Mouse (Mus musculus) CH12.LX (cell line): ENCODE data around the gene Stard7. TPM values are rescaled to one million over a fixed set of nuclear protein-coding genes. Genes with fewer than 3 reads are reported as not detected.
A peak's percentile ranks its signal among the peaks of the same experiment; 100 is the strongest.

Experiments
- DNase-seq: peaks from one replicate; pipeline ENCODE4 v3.0.0-alpha.2; 2013; ENCODE audit errors: extremely low read depth
- H3K27ac ChIP-seq: 2 replicates; pipeline ENCODE4 v1.5.1; 2012; ENCODE audit warnings: low read depth, mild to moderate bottlenecking, control low read depth, moderate library complexity; ENCODE audit not compliant: insufficient read depth
- H3K27me3 ChIP-seq: replicated peaks from 2 replicates; pipeline ENCODE3; 2012; ENCODE audit warnings: inconsistent platforms
- H3K36me3 ChIP-seq, 2 experiments: replicated peaks in 1 of 2; 2 replicates each; pipeline versions ENCODE3 to v1.6.1; 2012; ENCODE audit warnings: inconsistent platforms in 1 of 2, low read length in 1 of 2, mild to moderate bottlenecking in 1 of 2, mixed read lengths in 1 of 2, moderate library complexity in 1 of 2; ENCODE audit not compliant: control insufficient read depth in 1 of 2, insufficient read depth in 1 of 2
- H3K4me1 ChIP-seq, 2 experiments: 2 replicates each; pipeline ENCODE4 v1.6.1; 2012; ENCODE audit warnings: inconsistent platforms in 1 of 2, moderate library complexity in 1 of 2; ENCODE audit not compliant: insufficient read depth in 2 of 2, control insufficient read depth in 1 of 2
- H3K4me2 ChIP-seq: 2 replicates; pipeline ENCODE4 v1.6.1; 2012; ENCODE audit warnings: low read depth, mild to moderate bottlenecking, control low read depth; ENCODE audit not compliant: poor library complexity, insufficient read depth, severe bottlenecking
- H3K4me3 ChIP-seq, 3 experiments: fragments of 150-350 bp in 1 of 3; sonication (generic) in 1 of 3; replicated peaks in 1 of 3; 2 replicates each; pipeline versions ENCODE3 to v1.5.1; 2011 to 2012; ENCODE audit warnings: low read depth in 2 of 3, low read length in 2 of 3, mild to moderate bottlenecking in 2 of 3, moderate library complexity in 2 of 3, control low read depth in 1 of 3, improper control_type of control experiment in 1 of 3, inconsistent platforms in 1 of 3, mixed read lengths in 1 of 3; ENCODE audit not compliant: poor library complexity in 1 of 3
- H3K79me2 ChIP-seq: replicated peaks from 2 replicates; pipeline ENCODE4 v1.6.1; 2012; ENCODE audit warnings: mild to moderate bottlenecking, moderate library complexity; ENCODE audit not compliant: control insufficient read depth, poor library complexity, insufficient read depth, severe bottlenecking; ENCODE audit errors: extremely low read depth
- H3K9ac ChIP-seq: 2 replicates; pipeline ENCODE4 v1.6.1; 2012; ENCODE audit warnings: low read depth, mild to moderate bottlenecking, control low read depth, moderate library complexity; ENCODE audit not compliant: insufficient read depth
- H3K9me3 ChIP-seq: replicated peaks from 2 replicates; pipeline ENCODE3; 2012; ENCODE audit warnings: low read length, inconsistent platforms, mixed read lengths
- CHD1 ChIP-seq: IDR thresholded peaks from 2 replicates; pipeline ENCODE4 v1.6.1; 2012; ENCODE audit warnings: low read depth, low read length, improper control_type of control experiment, inconsistent platforms
- CTCF ChIP-seq, 2 experiments: IDR thresholded peaks in 1 of 2; conservative IDR thresholded peaks in 1 of 2; 2 replicates each; pipeline ENCODE4 v1.5.1; 2011 to 2012; ENCODE audit warnings: low read depth in 2 of 2, low read length in 2 of 2, improper control_type of control experiment in 1 of 2, inconsistent platforms in 1 of 2, mild to moderate bottlenecking in 1 of 2, moderate library complexity in 1 of 2
- ELF1 ChIP-seq: IDR thresholded peaks from 2 replicates; pipeline ENCODE4 v1.6.1; 2014; ENCODE audit warnings: low read depth, mild to moderate bottlenecking, inconsistent platforms, low read length, improper control_type of control experiment
- HCFC1 ChIP-seq: IDR thresholded peaks from 2 replicates; pipeline ENCODE4 v1.6.1; 2012; ENCODE audit warnings: low read depth, mild to moderate bottlenecking, inconsistent platforms, low read length, improper control_type of control experiment
- JUN ChIP-seq: IDR thresholded peaks from 2 replicates; pipeline ENCODE4 v1.6.1; 2011; ENCODE audit warnings: low read depth, mild to moderate bottlenecking, low read length, improper control_type of control experiment, moderate library complexity; ENCODE audit not compliant: insufficient read depth
- JUND ChIP-seq: conservative IDR thresholded peaks from 2 replicates; pipeline ENCODE4 v1.6.1; 2011; ENCODE audit warnings: low read depth, low read length, improper control_type of control experiment
- MAFK ChIP-seq: IDR thresholded peaks from 2 replicates; pipeline ENCODE4 v1.6.1; 2011; ENCODE audit warnings: low read length, improper control_type of control experiment; ENCODE audit not compliant: insufficient replicate concordance
- MAZ ChIP-seq: IDR thresholded peaks from 2 replicates; pipeline ENCODE4 v1.6.1; 2012; ENCODE audit warnings: low read depth, mild to moderate bottlenecking, inconsistent platforms, low read length, improper control_type of control experiment, moderate library complexity
- MEF2A ChIP-seq: IDR thresholded peaks from 2 replicates; pipeline ENCODE4 v1.6.1; 2014; ENCODE audit warnings: low read depth, mild to moderate bottlenecking, inconsistent platforms, low read length, improper control_type of control experiment, borderline replicate concordance
- MYC ChIP-seq: IDR thresholded peaks from 2 replicates; pipeline ENCODE4 v1.6.1; 2011; ENCODE audit warnings: low read depth, mild to moderate bottlenecking, improper control_type of control experiment, low read length
- PAX5 ChIP-seq: IDR thresholded peaks from 2 replicates; pipeline ENCODE4 v1.6.1; 2012; ENCODE audit warnings: low read length, inconsistent platforms, mixed read lengths
- POLR2A ChIP-seq: IDR thresholded peaks from 2 replicates; pipeline ENCODE4 v1.6.1; 2011; ENCODE audit warnings: low read depth, mild to moderate bottlenecking, improper control_type of control experiment, low read length
- RAD21 ChIP-seq: IDR thresholded peaks from 2 replicates; pipeline ENCODE4 v1.6.1; 2011; ENCODE audit warnings: low read depth, mild to moderate bottlenecking, low read length, improper control_type of control experiment, moderate library complexity
- SIN3A ChIP-seq: IDR thresholded peaks from 2 replicates; pipeline ENCODE4 v1.6.1; 2012; ENCODE audit warnings: low read length, improper control_type of control experiment, inconsistent platforms
- SMC3 ChIP-seq: IDR thresholded peaks from 2 replicates; pipeline ENCODE4 v1.6.1; 2011; ENCODE audit warnings: low read depth, low read length, improper control_type of control experiment
- TBP ChIP-seq: conservative IDR thresholded peaks from 2 replicates; pipeline ENCODE4 v1.6.1; 2011; ENCODE audit warnings: low read depth, low read length, improper control_type of control experiment
- UBTF ChIP-seq: IDR thresholded peaks from 2 replicates; pipeline ENCODE4 v1.6.1; 2012; ENCODE audit warnings: low read depth, mild to moderate bottlenecking, inconsistent platforms, low read length, improper control_type of control experiment, moderate library complexity
- USF1 ChIP-seq: IDR thresholded peaks from 2 replicates; pipeline ENCODE4 v1.6.1; 2014; ENCODE audit warnings: low read depth, mild to moderate bottlenecking, inconsistent platforms, low read length, improper control_type of control experiment
- ZC3H11A ChIP-seq: IDR thresholded peaks from 2 replicates; pipeline ENCODE4 v1.6.1; 2012; ENCODE audit warnings: low read depth, mild to moderate bottlenecking, inconsistent platforms, low read length, improper control_type of control experiment
- dilution Hi-C: fragments of 300-500 bp; cut with MboI; formaldehyde crosslinking; loops from 2 replicates; pipeline ENCODE4 v1.14.3; 2020; ENCODE audit warnings: low sequenced_read_pairs; ENCODE audit not compliant: extremely low pct_unique_long_range_greater_than_20kb, extremely low pct_ligation_motif_present
- in situ Hi-C: fragments of 300-500 bp; cut with MboI; formaldehyde crosslinking; loops from 3 replicates; pipeline ENCODE4 v1.14.3; 2019; ENCODE audit warnings: low sequenced_read_pairs, low pct_ligation_motif_present, low pct_unique_long_range_greater_than_20kb, mixed read lengths
- polyA plus RNA-seq: library from polyadenylated mRNA; unstranded; fragments of >175 nt; gene quantifications from 2 replicates; pipeline ENCODE4 v1.2.1, GENCODE M21; 2012; ENCODE audit warnings: low read depth; ENCODE audit not compliant: insufficient read length
- total RNA-seq, 2 experiments: library from RNA; depleted of rRNA; stranded (reverse); fragments of 300-350 nt in 1 of 2; fragments of >200 nt in 1 of 2; gene quantifications; 2 replicates each; pipeline ENCODE4 v1.2.3; 2012 to 2014

Gene Stard7
- total and polyA plus RNA-seq, 3 experiments: 69.0 to 122 (median 80.6) TPM

DNA sequence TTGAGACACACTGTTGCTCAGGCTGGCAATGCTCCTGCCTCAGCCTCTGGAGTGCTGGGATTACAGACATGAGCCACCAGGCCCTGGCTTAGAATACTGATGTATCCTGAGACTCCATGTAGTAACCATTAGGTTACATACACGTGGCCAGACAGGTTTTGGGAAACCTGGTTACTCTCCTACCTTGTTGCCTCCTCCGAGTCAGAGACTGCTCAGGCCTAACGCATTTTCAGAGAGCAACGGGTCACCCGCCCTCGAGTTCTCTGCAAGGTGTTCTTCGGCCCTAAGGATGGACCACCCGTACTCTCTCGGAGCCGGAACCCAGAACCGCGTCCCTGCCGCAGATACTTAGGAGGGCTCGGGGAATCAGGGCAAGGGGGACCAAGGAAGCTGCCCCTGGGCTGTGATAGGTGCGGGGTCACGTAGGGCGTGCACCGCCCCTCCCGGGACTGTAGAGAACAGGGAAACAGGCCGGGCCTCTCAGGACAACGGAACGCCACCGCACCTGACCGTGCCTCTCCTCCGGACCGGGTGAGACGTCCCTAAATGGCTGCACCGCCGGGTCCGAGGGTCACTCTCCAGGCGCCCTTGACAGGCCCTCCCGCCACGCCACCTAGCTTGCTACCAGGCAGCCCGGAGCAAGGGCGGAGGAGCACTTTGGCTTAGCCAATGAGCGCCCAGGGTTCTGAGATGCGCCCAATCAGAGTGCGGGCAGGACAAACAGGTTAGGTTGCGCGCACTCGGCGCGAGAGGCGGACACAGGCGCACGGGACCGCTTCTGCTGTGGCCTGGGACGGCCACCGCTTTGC is at the start of gene Stard7 (continued):
- TF ChIP-seq HCFC1: peak; percentile 78

DNA sequence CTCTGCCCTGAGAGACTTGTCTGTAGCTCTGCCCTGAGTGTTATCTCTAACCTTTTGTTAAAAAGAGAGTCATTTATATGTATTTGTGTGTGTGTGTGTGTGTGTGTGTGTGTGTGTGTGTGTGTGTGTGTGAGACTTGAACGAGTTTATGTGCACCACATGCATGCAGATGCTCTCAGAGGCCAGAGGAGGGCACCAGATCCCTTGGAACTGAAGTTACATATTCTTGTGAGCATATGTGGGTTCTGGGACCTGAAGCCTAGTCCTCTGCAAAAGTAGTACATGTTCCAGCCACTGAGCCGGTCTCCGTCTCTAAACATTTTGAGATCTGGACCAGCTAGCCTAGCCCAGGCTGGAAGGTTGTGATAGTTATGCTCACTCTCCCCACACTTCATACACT is 44.8 kb upstream of the Stard7 start:
- TF ChIP-seq JUN: no peak
- no peak for TF ChIP-seq TBP
- TF ChIP-seq MEF2A: no peak
- no peak for TF ChIP-seq HCFC1
- no peak for TF ChIP-seq ELF1
- TF ChIP-seq SIN3A: no peak
- no peak for TF ChIP-seq MYC
- no peak for TF ChIP-seq ZC3H11A
- no peak for TF ChIP-seq POLR2A
- TF ChIP-seq UBTF: no peak
- no peak for TF ChIP-seq USF1
- TF ChIP-seq CTCF (conservative IDR thresholded peaks at IDR 0.05 in 1 of 2, IDR thresholded peaks at IDR 0.05 in 1 of 2; ENCODE audit: low read depth in 2 of 2, low read length in 2 of 2): no peak
- TF ChIP-seq MAFK: no peak
- TF ChIP-seq PAX5: no peak
- no peak for TF ChIP-seq MAZ
- no peak for TF ChIP-seq RAD21
- TF ChIP-seq CHD1: no peak
- no peak for TF ChIP-seq SMC3
- TF ChIP-seq JUND: no peak
- no peak for DNase-seq
- H3K9me3 ChIP-seq: peaks cover 7% of the 10 kb centered on the region
- no peaks in the 10 kb centered on the region for H3K4me1 ChIP-seq
- no peak overlapping the region for H3K4me3 ChIP-seq
- no peak overlapping the region for H3K27ac ChIP-seq
- no peaks in the 10 kb centered on the region for H3K79me2 ChIP-seq
- dilution Hi-C loops: no loop called here
- no peaks in the 10 kb centered on the region for H3K27me3 ChIP-seq
- no peak overlapping the region for H3K9ac ChIP-seq
- no peak overlapping the region for H3K4me2 ChIP-seq
- H3K36me3 ChIP-seq: peaks cover 84 to 94% of the 10 kb centered on the region in 2 experiments
- in situ Hi-C loops: no loop called here
